Mouse (Mus musculus) hindbrain, postnatal 0 days (tissue): ENCODE measurements around the gene Gm20388. TPM values are rescaled to one million over a fixed set of nuclear protein-coding genes. Genes with fewer than 3 reads are reported as not detected.
A peak's percentile ranks its signal among the peaks of the same experiment; 100 is the strongest.

Source experiments
- ATAC-seq: fragments of 200-750 bp; cut with Nextera tagmentation; 2 replicates; pipeline ENCODE4 v1.8.0; 2017; ENCODE audit warnings: mild to moderate bottlenecking, moderate TSS enrichment, moderate library complexity
- DNase-seq: peaks from one replicate; pipeline ENCODE4 v3.0.0-alpha.2; 2015; ENCODE audit warnings: low spot score
- H3K27ac ChIP-seq: fragments of 300-500 bp; sonication (generic); 2 replicates; pipeline ENCODE4 v1.5.1; 2014; ENCODE audit warnings: mild to moderate bottlenecking
- H3K27me3 ChIP-seq: fragments of 300-500 bp; sonication (generic); 2 replicates; pipeline ENCODE4 v1.6.1; 2014; ENCODE audit warnings: low read length, mixed read lengths; ENCODE audit not compliant: insufficient read depth
- H3K36me3 ChIP-seq: fragments of 300-500 bp; sonication (generic); 2 replicates; pipeline ENCODE4 v1.6.1; 2014; ENCODE audit warnings: low read length, mixed read lengths; ENCODE audit not compliant: insufficient read depth
- H3K4me1 ChIP-seq: fragments of 300-500 bp; sonication (generic); 2 replicates; pipeline ENCODE4 v1.6.1; 2014; ENCODE audit warnings: antibody characterized with exemption, low read length, mixed read lengths; ENCODE audit not compliant: insufficient read depth
- H3K4me2 ChIP-seq: fragments of 300-500 bp; sonication (generic); 2 replicates; pipeline ENCODE4 v1.6.1; 2014; ENCODE audit warnings: low read depth, mild to moderate bottlenecking, low read length, moderate library complexity, mixed read lengths
- H3K4me3 ChIP-seq: fragments of 300-500 bp; sonication (generic); 2 replicates; pipeline ENCODE4 v1.5.1; 2014; ENCODE audit warnings: low read length
- H3K9ac ChIP-seq: fragments of 300-500 bp; sonication (generic); replicated peaks from 2 replicates; pipeline ENCODE4 v1.6.1; 2014; ENCODE audit warnings: mild to moderate bottlenecking, low read length, moderate library complexity, mixed read lengths
- H3K9me3 ChIP-seq: fragments of 300-500 bp; sonication (generic); 2 replicates; pipeline ENCODE4 v1.6.1; 2016; ENCODE audit warnings: low read length, mixed read lengths
- CTCF ChIP-seq: IDR thresholded peaks from 2 replicates; pipeline ENCODE4 v1.5.1; 2016; ENCODE audit warnings: antibody characterized with exemption, control low read depth, low read depth
- WGBS: fragments of 180-500 bp; shearing (Covaris S2); extraction: QIAGEN DNeasy Blood & Tissue Kit; methylation state at CpG from one replicate; pipeline ENCODE4 v1.1.7; 2014; 5-methylcytosine and 5-hydroxymethylcytosine counted together
- polyA plus RNA-seq: library from polyadenylated mRNA; unstranded; fragments of >200 nt; fragmentation: Nextera tagmentation; extraction: Ambion mirVana; gene quantifications from 2 replicates; pipeline ENCODE4 v1.2.1, GENCODE M21; 2015
- total RNA-seq: library from RNA; depleted of rRNA; stranded (reverse); fragments of >200 nt; gene quantifications from 2 replicates; pipeline ENCODE4 v1.2.3, GENCODE M21; 2014

Gene Gm20388
- total and polyA plus RNA-seq, 2 experiments from 2014 or later = 71.3 TPM; not detected in 1

GRCm38 (mm10) chr8:120075347-120075746 is 164.7 kb downstream of the Gm20388 start:
- DNase-seq = no peak
- no peak for ATAC-seq
- no peaks in the 10 kb centered on the region for H3K27me3 ChIP-seq
- H3K36me3 ChIP-seq = no peaks in the 10 kb centered on the region
- H3K4me1 ChIP-seq = 0 out of 2 replicates have a peak, but pooled peaks cover 3% of the 10 kb centered on the region
- no peak for TF ChIP-seq CTCF
- WGBS = 41% methylated on average over 6 of the region's 6 CpGs
- no peak overlapping the region for H3K4me3 ChIP-seq
- H3K27ac ChIP-seq = no peak overlapping the region
- H3K9me3 ChIP-seq = no peaks in the 10 kb centered on the region
- no peak overlapping the region for H3K9ac ChIP-seq
- H3K4me2 ChIP-seq = no peak overlapping the region

- DNase-seq = peak; percentile 87
- peak; percentile 38; the same call in 1 of the 2 replicates for ATAC-seq
- H3K4me1 ChIP-seq = no peaks in the 10 kb centered on the region
- H3K27me3 ChIP-seq = no peaks in the 10 kb centered on the region
- no peak overlapping the region for H3K4me3 ChIP-seq
- H3K4me2 ChIP-seq = no peak overlapping the region
- 19% methylated on average over 10 of the region's 10 CpGs for WGBS
- peaks cover 24% of the 10 kb centered on the region for H3K36me3 ChIP-seq
- no peak overlapping the region for H3K9ac ChIP-seq
- H3K27ac ChIP-seq = no peak overlapping the region
- H3K9me3 ChIP-seq = no peaks in the 10 kb centered on the region
- peak; percentile 83 for TF ChIP-seq CTCF
These were observed 167.4 kb downstream of the Gm20388 start for GRCm38 (mm10) chr8:120078080-120078479.

- Histone ChIP-seq H3K4me3 (no peak overlapping the region), H3K36me3 (peaks cover 31% of the 10 kb centered on the region), H3K27me3 (no peaks in the 10 kb centered on the region), H3K27ac (no peak overlapping the region), H3K9me3 (no peaks in the 10 kb centered on the region), H3K9ac (no peak overlapping the region), H3K4me1 (no peaks in the 10 kb centered on the region), H3K4me2 (no peak overlapping the region)
- DNase-seq = no peak
- 65% methylated on average over 5 of the region's 5 CpGs for WGBS
- ATAC-seq = no peak
- TF ChIP-seq CTCF = no peak
These were observed 168.7 kb downstream of the Gm20388 start for GRCm38 (mm10) chr8:120079361-120079760.

- peaks cover 58% of the 10 kb centered on the region for H3K36me3 ChIP-seq
These were observed 172.6 kb downstream of the Gm20388 start for GRCm38 (mm10) chr8:120083261-120083660.

GRCm38 (mm10) chr8:120084783-120085182 is 174.1 kb downstream of the Gm20388 start:
- no peak overlapping the region for H3K27ac ChIP-seq
- no peak for ATAC-seq
- TF ChIP-seq CTCF = no peak
- 87% methylated on average over 8 of the region's 8 CpGs for WGBS
- no peaks in the 10 kb centered on the region for H3K27me3 ChIP-seq
- H3K9ac ChIP-seq = no peak overlapping the region
- no peak overlapping the region for H3K4me2 ChIP-seq
- H3K36me3 ChIP-seq = peaks cover 58% of the 10 kb centered on the region
- DNase-seq = no peak
- H3K4me3 ChIP-seq = no peak overlapping the region
- no peaks in the 10 kb centered on the region for H3K4me1 ChIP-seq
- H3K9me3 ChIP-seq = no peaks in the 10 kb centered on the region

More at GRCm38 (mm10) chr8:120083261-120083660, 172.6 kb downstream of the Gm20388 start:
- peak; percentile 53 for DNase-seq
- no peak overlapping the region for H3K27ac ChIP-seq
- H3K4me3 ChIP-seq = no peak overlapping the region
- 57% methylated on average over 8 of the region's 8 CpGs for WGBS
- H3K27me3 ChIP-seq = no peaks in the 10 kb centered on the region
- no peak overlapping the region for H3K4me2 ChIP-seq
- no peaks in the 10 kb centered on the region for H3K4me1 ChIP-seq
- no peak for TF ChIP-seq CTCF
- H3K9me3 ChIP-seq = no peaks in the 10 kb centered on the region
- no peak overlapping the region for H3K9ac ChIP-seq
- peak; percentile 41; the same call in 1 of the 2 replicates for ATAC-seq

GRCm38 (mm10) chr8:120089511-120089910 is 178.9 kb downstream of the Gm20388 start:
- H3K4me3 ChIP-seq = no peak overlapping the region
- H3K4me2 ChIP-seq = no peak overlapping the region
- no peak overlapping the region for H3K27ac ChIP-seq
- 81% methylated on average over 7 of the region's 7 CpGs for WGBS
- no peaks in the 10 kb centered on the region for H3K27me3 ChIP-seq
- DNase-seq = no peak
- no peaks in the 10 kb centered on the region for H3K9me3 ChIP-seq
- no peak for ATAC-seq
- H3K36me3 ChIP-seq = peaks cover 45% of the 10 kb centered on the region
- TF ChIP-seq CTCF = no peak
- no peaks in the 10 kb centered on the region for H3K4me1 ChIP-seq
- H3K9ac ChIP-seq = no peak overlapping the region

GRCm38 (mm10) chr8:120091032-120091431 is 180.4 kb downstream of the Gm20388 start:
- ATAC-seq = no peak
- Histone ChIP-seq H3K27ac (no peak overlapping the region), H3K4me3 (no peak overlapping the region), H3K4me1 (no peaks in the 10 kb centered on the region), H3K9ac (no peak overlapping the region), H3K27me3 (no peaks in the 10 kb centered on the region), H3K36me3 (peaks cover 33% of the 10 kb centered on the region), H3K4me2 (no peak overlapping the region), H3K9me3 (no peaks in the 10 kb centered on the region)
- 93% methylated on average over 3 of the region's 3 CpGs for WGBS
- TF ChIP-seq CTCF = no peak
- no peak for DNase-seq
